Mouse (Mus musculus) activated CD4-positive, CD25-positive, alpha-beta regulatory T cell, adult 9 weeks (primary cell): Measurements from ENCODE around the gene Mcrip2. TPM values are rescaled to one million over a fixed set of nuclear protein-coding genes. Genes with fewer than 3 reads are reported as not detected.

Source experiments
- polyA plus RNA-seq: library from polyadenylated mRNA; unstranded; fragments of 100-300 nt; shearing (Covaris generic); gene quantifications from one replicate; pipeline ENCODE4 v1.2.1, GENCODE M21; 2017

Gene Mcrip2
- 5.7 TPM for polyA plus RNA-seq

DNA sequence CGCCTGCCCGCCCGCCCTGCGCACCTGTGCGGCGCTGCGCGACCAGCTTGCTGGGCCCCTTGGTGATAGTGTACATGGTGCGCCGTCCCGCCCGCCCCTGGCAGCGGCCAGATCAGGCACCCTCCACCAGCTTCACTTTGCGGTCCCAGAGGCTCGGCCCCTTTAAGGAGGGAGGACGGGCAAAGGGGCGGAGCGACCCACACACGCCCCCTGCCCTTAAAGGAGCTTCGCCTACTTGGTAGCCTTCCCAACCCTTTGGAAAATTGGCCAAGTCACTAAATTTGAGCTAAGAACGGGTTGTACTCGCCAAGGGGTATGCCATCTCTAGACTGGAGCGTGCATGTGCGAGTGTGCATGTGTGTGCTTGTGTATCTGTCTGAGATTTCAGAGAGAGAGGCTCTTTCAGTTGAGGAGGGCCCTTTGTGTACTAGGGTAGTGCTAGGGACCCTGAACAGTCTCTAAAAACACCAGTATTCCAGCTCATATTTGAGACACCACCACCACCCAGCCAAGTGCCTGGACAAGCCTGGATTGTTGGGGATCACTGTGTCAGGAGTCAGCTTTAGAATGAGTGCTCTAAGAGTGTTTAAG lies at the start of gene Mcrip2:
Mcrip2 (minus strand) TSS at position 164 of the 591 bp plus-strand sequence.

DNA sequence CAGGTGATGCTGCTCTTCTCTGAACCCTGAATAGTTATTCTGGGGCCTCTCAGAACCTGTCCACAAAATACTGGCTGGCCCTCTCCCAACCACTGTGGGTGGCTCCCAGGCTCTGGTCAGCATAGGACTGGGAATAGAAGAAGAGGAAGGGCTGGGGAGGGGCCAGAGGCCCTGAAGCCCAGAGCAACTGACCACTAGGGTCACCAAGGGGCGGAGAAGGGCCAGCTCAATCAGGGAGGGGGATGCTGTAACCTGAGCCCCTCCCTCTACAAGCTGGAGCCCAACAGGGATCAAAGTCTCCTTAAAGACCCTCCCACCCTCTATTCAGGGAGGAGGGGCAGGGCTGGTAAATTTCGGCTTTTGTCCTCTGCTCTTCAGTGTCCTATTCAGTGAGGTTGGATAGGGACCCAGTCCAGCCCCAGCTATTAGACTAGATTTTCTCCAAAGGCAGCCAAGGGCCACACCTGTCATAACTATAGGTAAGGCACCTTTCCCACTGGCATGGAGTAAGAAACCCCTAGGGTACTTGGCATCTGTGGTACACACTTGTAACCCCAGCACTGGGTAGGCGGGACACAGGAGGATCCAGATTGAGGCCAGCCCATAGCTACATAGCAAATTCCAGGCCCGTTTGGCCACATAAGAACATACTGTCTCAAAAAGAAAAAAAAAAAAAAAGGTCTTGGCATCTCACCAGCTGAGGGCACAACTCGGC lies 11.8 kb upstream of the Mcrip2 start, which contains the start of gene Wfikkn1:
Wfikkn1 (minus strand) TSS at position 663 of the 715 bp plus-strand sequence.

DNA sequence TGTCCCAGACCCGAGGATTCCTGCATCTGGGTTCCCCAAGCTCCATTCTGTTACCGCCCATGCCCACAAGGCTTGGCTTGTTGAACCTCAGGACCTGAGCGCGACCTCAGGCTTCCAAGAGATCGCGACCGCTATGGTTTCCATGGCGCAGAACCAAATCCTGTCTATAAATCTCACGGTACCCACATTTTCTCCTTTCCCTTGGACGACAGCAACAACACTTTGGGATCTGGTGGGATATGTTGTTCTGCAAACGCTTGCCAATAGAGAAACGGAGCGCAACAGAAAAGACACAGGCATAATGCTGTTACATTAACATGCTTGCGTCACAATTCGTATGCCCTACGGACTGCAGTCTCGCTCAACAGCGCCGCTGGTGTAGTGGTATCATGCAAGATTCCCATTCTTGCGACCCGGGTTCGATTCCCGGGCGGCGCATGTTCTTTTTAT lies 6.2 kb upstream of the Mcrip2 start, which contains the start of gene Mettl26:
Mettl26 (plus strand) TSS at position 354 of the 450 bp plus-strand sequence.

DNA sequence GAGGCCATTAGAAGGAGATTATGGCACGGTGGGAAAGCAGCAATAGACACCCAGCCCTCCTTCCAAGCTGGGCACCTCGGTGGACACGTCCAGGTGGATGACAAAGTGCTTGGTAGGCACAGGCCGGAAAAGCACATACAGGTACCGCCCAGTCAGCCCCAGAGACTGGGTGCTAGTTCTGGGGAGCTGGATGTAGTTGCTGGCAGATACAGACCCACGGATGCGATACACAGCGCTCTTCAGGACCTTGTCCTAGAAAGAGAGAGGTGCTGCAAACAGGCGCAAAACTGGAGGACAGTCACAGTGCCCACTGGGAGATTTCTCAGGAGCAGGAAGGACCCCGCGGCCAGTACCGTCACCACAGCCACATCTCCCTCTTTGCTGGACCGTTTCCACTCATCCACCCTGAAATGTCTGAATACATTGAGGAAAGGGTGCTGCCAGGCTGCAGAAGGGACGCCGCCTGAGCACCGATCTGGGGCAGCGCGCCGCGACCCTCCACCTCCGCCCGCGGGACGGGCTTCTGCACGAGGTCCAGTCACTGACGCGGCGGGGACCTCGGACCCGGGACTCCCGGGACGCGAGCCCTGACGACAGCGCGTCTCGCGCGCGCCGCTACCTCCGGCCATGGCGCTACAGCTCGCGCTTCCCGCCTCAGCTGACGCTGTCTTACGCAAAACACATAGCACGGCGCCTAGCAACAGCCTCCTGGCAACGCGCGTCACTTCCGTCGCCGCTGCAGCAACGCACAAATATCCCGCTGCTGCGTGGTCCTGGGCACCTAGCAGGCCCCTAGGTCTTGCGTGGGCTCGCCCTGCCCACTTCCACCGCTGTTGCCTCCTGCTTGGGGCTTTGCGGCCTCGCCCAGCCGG lies 7.5 kb downstream of the Mcrip2 start, which contains the start of gene Wdr90:
Wdr90 (minus strand) TSS at position 670 of the 872 bp plus-strand sequence.

DNA sequence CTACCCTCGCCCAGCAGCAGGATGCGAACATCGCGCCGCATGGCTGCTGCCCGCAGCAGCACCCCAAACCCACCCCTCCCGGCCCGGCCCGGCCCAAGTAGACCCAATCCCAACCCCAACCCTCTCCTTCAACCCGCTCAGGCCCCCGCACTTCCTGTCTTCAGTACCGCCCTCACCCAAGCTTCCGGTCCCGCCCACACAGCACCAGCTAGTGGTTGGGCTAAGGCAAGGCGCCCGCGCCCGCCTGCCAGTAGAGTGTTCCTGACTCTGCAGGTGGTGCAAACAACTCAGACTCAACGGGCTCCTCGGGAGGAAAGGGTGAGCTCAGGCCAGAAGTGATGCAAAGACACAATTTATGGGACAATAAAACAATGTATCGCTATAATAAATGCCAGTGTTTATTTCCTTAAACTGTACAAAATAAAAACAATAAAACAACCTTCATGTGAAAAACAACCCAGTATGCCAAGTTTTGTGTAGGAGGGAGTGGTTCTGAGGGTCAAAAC lies 24.1 kb downstream of the Mcrip2 start, which contains the start of gene Rhot2:
Rhot2 (minus strand) TSS at position 456 of the 506 bp plus-strand sequence.

DNA sequence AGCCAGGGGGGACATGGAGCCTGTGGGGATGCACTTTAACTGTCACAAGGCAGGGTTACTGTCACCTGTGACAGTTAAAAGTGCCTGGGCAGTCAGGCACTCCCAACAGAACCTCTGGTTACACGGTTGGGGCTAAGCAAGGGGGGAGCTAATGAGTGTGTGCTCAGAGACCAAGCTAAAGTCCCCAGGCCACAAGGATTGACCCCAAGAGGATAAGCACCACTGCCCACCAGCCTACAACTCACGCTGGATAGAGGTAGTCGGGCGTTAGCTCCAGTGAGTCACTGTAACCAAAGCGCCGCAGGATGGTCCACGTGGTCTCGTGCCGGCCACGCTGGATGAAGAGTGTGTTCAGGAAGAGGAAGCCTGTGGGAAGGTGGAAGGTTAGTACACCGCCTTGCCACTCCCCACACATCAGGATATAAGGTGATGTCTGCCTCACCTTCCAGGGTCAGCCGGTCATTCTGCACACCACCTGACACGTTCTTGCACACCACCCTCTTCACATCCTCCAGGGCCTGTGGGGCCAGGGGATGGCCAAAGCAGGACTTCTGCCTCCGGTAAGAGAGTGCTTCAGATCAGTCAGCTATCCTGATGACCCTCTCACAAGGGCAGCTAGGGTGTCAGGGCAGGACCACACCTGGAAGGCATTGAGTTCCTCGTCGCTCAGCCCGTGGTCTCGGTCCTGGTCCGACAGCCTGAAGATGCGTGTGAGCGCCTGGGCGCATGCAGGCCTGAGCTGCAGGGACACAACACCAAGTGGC lies 27.3 kb downstream of the Mcrip2 start, which contains the start of gene Gm20683:
Gm20683 (minus strand) TSS at position 647 of the 764 bp plus-strand sequence.

DNA sequence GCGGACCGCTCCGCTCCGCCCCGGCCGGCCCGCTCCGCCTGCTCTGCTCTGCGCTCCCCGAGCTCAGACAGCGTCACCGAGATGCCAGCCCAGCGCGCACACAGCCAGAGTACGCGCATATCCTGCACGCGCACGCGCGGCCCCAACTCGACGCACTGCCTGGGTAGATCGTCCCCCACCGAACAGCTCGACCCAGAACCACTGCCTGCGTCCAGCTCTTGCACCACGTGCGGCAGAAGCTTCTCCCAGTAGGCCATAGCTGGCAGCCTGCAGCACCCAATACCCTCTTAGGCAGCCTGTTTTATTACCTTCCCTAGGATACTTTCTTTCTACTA lies 31.5 kb downstream of the Mcrip2 start, which contains the start of gene Rhbdl1:
Rhbdl1 (minus strand) TSS at position 220 of the 335 bp plus-strand sequence.

DNA sequence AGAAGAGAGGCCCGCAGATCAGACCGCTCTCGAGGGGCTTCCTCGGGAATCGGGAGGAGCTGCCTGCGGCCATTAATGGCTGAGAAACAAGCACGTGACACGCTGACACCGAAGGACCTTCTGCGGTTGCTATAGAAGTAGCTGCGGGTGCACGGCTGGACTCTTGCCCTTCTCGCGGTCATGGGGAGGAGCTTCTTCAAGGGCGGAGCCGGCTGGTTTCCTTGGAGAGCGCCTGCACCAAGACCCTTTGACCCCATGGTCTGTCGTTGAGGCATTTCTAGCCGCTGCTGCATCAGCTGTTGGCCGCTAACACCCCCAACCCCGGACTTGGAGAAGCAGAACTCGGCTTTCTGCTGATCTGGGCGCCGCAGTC lies 35.3 kb downstream of the Mcrip2 start, which contains the start of gene Stub1:
Stub1 (minus strand) TSS at position 114 of the 373 bp plus-strand sequence.

DNA sequence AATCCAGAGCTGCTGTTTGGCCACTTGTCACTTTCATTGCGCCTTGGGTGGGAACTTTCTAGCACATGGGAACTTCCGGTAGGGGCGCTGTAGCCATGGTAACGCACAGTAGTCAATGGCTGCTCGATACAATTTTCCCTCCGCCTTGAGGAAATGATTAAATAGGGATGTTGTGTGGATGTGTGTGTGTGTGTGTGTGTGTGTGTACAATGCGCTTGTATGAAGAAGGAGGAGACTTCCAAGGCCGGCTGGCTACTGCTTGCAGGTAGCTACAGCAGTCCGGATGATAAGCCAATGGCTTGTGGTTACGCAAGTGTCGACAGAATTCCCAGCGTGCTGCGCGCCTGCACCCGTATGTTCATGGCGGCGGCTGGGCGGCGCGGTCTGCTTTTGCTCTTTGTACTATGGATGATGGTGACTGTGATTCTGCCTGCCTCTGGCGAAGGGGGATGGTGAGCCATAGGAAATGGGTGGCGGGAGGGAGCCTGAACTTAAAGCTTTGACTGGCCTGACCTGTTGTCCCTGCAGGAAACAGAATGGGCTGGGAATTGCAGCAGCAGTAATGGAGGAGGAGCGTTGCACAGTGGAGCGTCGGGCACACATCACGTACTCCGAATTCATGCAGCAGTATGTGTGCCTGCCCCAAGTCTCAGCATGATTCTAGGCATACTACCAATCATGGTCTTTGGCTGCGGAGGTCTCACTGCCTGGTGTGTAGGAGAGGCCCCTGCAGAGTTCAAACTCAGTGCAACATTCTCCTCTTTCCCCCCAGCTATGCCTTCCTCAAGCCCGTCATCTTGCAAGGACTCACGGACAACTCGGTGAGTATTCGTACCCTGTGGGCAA lies 39.6 kb downstream of the Mcrip2 start, which contains the start of gene Jmjd8:
Jmjd8 (plus strand) TSS at position 156 of the 846 bp plus-strand sequence.

DNA sequence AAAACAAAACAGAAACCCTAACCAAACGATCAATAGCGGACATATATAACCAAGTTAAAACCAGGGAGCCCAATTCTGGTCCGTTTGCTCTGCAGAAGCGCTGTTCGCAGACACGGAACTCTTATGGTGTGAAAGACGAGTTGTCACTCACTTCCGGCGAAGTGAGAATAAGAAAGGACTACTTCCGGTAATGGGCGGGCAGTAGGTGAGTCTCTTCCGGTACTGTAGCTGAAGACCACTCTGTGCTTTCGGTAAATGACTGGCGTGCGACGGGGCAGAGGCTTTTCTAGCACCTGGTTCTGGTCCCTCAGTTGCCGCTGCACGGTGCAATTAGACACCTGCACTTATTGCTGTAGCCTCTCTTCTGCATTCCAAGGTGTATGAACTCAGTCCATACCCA lies 45.1 kb downstream of the Mcrip2 start, which contains the start of gene Wdr24:
Wdr24 (plus strand) TSS at position 176 of the 400 bp plus-strand sequence.

Other genes starting within 250 kb of the Mcrip2 start
- gene Gng13, start 151.6 kb downstream of the Mcrip2 start, polyA plus RNA-seq: not detected
- 6.7 TPM for gene Chtf18, start 141.3 kb downstream of the Mcrip2 start, polyA plus RNA-seq
- gene Rpusd1, start 141.1 kb downstream of the Mcrip2 start, polyA plus RNA-seq: 19.7 TPM
- gene Mslnl, start 132.7 kb downstream of the Mcrip2 start, polyA plus RNA-seq: 0.17 TPM
- not detected for gene Msln, start 114.4 kb downstream of the Mcrip2 start, polyA plus RNA-seq
- 28.0 TPM for gene Narfl, start 95.0 kb downstream of the Mcrip2 start, polyA plus RNA-seq
- gene Haghl, start 83.1 kb downstream of the Mcrip2 start, polyA plus RNA-seq: 38.4 TPM
- gene Ccdc78, start 82.2 kb downstream of the Mcrip2 start, polyA plus RNA-seq: 0.83 TPM
- gene Fam173a, start 75.9 kb downstream of the Mcrip2 start, polyA plus RNA-seq: 245 TPM
- not detected for gene AC134908.4, start 73.1 kb downstream of the Mcrip2 start, polyA plus RNA-seq
- gene Metrn, start 71.6 kb downstream of the Mcrip2 start, polyA plus RNA-seq: 9.6 TPM
- not detected for gene Fbxl16, start 59.7 kb downstream of the Mcrip2 start, polyA plus RNA-seq
- 45.9 TPM for gene Wdr24, start 45.1 kb downstream of the Mcrip2 start, polyA plus RNA-seq
- gene Jmjd8, start 39.9 kb downstream of the Mcrip2 start, polyA plus RNA-seq: 42.2 TPM
- 91.2 TPM for gene Stub1, start 35.4 kb downstream of the Mcrip2 start, polyA plus RNA-seq
- 0.57 TPM for gene Rhbdl1, start 31.5 kb downstream of the Mcrip2 start, polyA plus RNA-seq
- 0.75 TPM for gene Gm20683, start 27.0 kb downstream of the Mcrip2 start, polyA plus RNA-seq
- 50.2 TPM for gene Rhot2, start 23.9 kb downstream of the Mcrip2 start, polyA plus RNA-seq
- gene Wdr90, start 7.3 kb downstream of the Mcrip2 start, polyA plus RNA-seq: 7.3 TPM
- gene Mettl26, start 6.3 kb upstream of the Mcrip2 start, polyA plus RNA-seq: 95.5 TPM
- 1.0 TPM for gene Wfikkn1, start 12.1 kb upstream of the Mcrip2 start, polyA plus RNA-seq
- gene Rab40c, start 51.0 kb upstream of the Mcrip2 start, polyA plus RNA-seq: 5.1 TPM
- 71.1 TPM for gene Pigq, start 76.2 kb upstream of the Mcrip2 start, polyA plus RNA-seq
- not detected for gene Nhlrc4, start 76.2 kb upstream of the Mcrip2 start, polyA plus RNA-seq
- not detected for gene A930017K11Rik, start 83.8 kb upstream of the Mcrip2 start, polyA plus RNA-seq
- 22.0 TPM for gene Capn15, start 117.0 kb upstream of the Mcrip2 start, polyA plus RNA-seq
- 2.0 TPM for gene Rab11fip3, start 200.8 kb upstream of the Mcrip2 start, polyA plus RNA-seq
- 37.5 TPM for gene Decr2, start 221.6 kb upstream of the Mcrip2 start, polyA plus RNA-seq
- 0.89 TPM for gene Nme4, start 226.8 kb upstream of the Mcrip2 start, polyA plus RNA-seq
- 4.4 TPM for gene Tmem8, start 244.5 kb upstream of the Mcrip2 start, polyA plus RNA-seq